Mouse (Mus musculus) heart, embryonic 12.5 days (tissue): ENCODE measurements around the gene Atoh8. TPM values are rescaled to one million over a fixed set of nuclear protein-coding genes. Genes with fewer than 3 reads are reported as not detected.

Experiments
- ATAC-seq: fragments of 200-750 bp; cut with Nextera tagmentation; 2 replicates; pipeline ENCODE4 v1.8.0; 2017; ENCODE audit warnings: moderate TSS enrichment, moderate library complexity; ENCODE audit not compliant: insufficient number of reproducible peaks, low FRiP score
- H3K27ac ChIP-seq: fragments of 300-500 bp; sonication (generic); 2 replicates; pipeline ENCODE4 v1.5.1; 2016; ENCODE audit warnings: mild to moderate bottlenecking, moderate library complexity; ENCODE audit not compliant: poor library complexity, severe bottlenecking
- H3K27me3 ChIP-seq: fragments of 300-500 bp; sonication (generic); replicated peaks from 2 replicates; pipeline ENCODE4 v1.6.1; 2016; ENCODE audit warnings: mild to moderate bottlenecking, moderate library complexity
- H3K36me3 ChIP-seq: fragments of 300-500 bp; sonication (generic); 2 replicates; pipeline ENCODE4 v1.6.1; 2016; ENCODE audit warnings: mild to moderate bottlenecking, moderate library complexity
- H3K4me1 ChIP-seq: fragments of 300-500 bp; sonication (generic); replicated peaks from 2 replicates; pipeline ENCODE4 v1.6.1; 2016; ENCODE audit warnings: mild to moderate bottlenecking
- H3K4me2 ChIP-seq: fragments of 300-500 bp; sonication (generic); 2 replicates; pipeline ENCODE4 v1.6.1; 2016; ENCODE audit warnings: mild to moderate bottlenecking, moderate library complexity
- H3K4me3 ChIP-seq: fragments of 300-500 bp; sonication (generic); 2 replicates; pipeline ENCODE4 v1.5.1; 2016; ENCODE audit warnings: mild to moderate bottlenecking
- H3K9ac ChIP-seq: fragments of 300-500 bp; sonication (generic); 2 replicates; pipeline ENCODE4 v1.6.1; 2016; ENCODE audit warnings: mild to moderate bottlenecking, moderate library complexity
- H3K9me3 ChIP-seq: fragments of 300-500 bp; sonication (generic); replicated peaks from 2 replicates; pipeline ENCODE4 v1.6.1; 2016; ENCODE audit warnings: mild to moderate bottlenecking, moderate library complexity
- WGBS: fragments of 180-500 bp; shearing (Covaris S2); methylation state at CpG from one replicate; pipeline ENCODE4 v1.1.7; 2016; 5-methylcytosine and 5-hydroxymethylcytosine counted together
- polyA plus RNA-seq: library from polyadenylated mRNA; unstranded; fragments of >200 nt; fragmentation: Nextera tagmentation; extraction: Ambion mirVana; gene quantifications from 2 replicates; pipeline ENCODE4 v1.2.1, GENCODE M21; 2016

Gene Atoh8
- polyA plus RNA-seq, 1 experiment from 2014 or later, result 14.9 TPM

GRCm38 (mm10) chr6:72270952-72271519 is 35.7 kb upstream of the Atoh8 start:
- 73% methylated on average over 11 of the region's 11 CpGs for WGBS
- H3K9me3 ChIP-seq, result no peaks in the 10 kb centered on the region
- peaks cover 25% of the 10 kb centered on the region for H3K4me1 ChIP-seq
- H3K36me3 ChIP-seq, result no peaks in the 10 kb centered on the region
- H3K27me3 ChIP-seq, result no peaks in the 10 kb centered on the region
- no peak overlapping the region for H3K27ac ChIP-seq
- ATAC-seq, result no peak
- no peak overlapping the region for H3K4me3 ChIP-seq
- H3K9ac ChIP-seq, result no peak overlapping the region
- no peak overlapping the region for H3K4me2 ChIP-seq

- ATAC-seq, result no peak
- no peak overlapping the region for H3K4me3 ChIP-seq
- WGBS, result 85% methylated on average over 5 of the region's 5 CpGs
- no peaks in the 10 kb centered on the region for H3K27me3 ChIP-seq
- H3K36me3 ChIP-seq, result no peaks in the 10 kb centered on the region
- no peak overlapping the region for H3K27ac ChIP-seq
- peaks cover 33% of the 10 kb centered on the region for H3K4me1 ChIP-seq
- no peak overlapping the region for H3K4me2 ChIP-seq
- no peak overlapping the region for H3K9ac ChIP-seq
- H3K9me3 ChIP-seq, result no peaks in the 10 kb centered on the region
These were observed 34.9 kb upstream of the Atoh8 start for GRCm38 (mm10) chr6:72270258-72270657.

- Histone ChIP-seq H3K4me2 (no peak overlapping the region), H3K4me1 (peaks cover 36% of the 10 kb centered on the region), H3K36me3 (no peaks in the 10 kb centered on the region), H3K9ac (no peak overlapping the region), H3K9me3 (no peaks in the 10 kb centered on the region), H3K27ac (no peak overlapping the region), H3K27me3 (no peaks in the 10 kb centered on the region), H3K4me3 (no peak overlapping the region)
- ATAC-seq, result no peak
- WGBS, result 75% methylated on average over 9 of the region's 9 CpGs
These were observed 32.9 kb upstream of the Atoh8 start for GRCm38 (mm10) chr6:72268149-72268847.

- Histone ChIP-seq H3K36me3 (no peaks in the 10 kb centered on the region), H3K4me3 (no peak overlapping the region), H3K27ac (no peak overlapping the region), H3K27me3 (no peaks in the 10 kb centered on the region), H3K9me3 (no peaks in the 10 kb centered on the region), H3K4me1 (peaks cover 20% of the 10 kb centered on the region), H3K4me2 (no peak overlapping the region), H3K9ac (no peak overlapping the region)
- no peak for ATAC-seq
- 55% methylated on average over 6 of the region's 6 CpGs for whole genome bisulfite sequencing
These were observed 30.3 kb upstream of the Atoh8 start for GRCm38 (mm10) chr6:72265664-72266063.

GRCm38 (mm10) chr6:72263679-72264265 is 28.4 kb upstream of the Atoh8 start:
- no peak for ATAC-seq
- WGBS, result 35% methylated on average over 5 of the region's 5 CpGs
- Histone ChIP-seq H3K4me2 (no peak overlapping the region), H3K4me3 (no peak overlapping the region), H3K9me3 (no peaks in the 10 kb centered on the region), H3K27ac (peak overlapping the region; percentile 37; the same call in 1 of the 2 replicates), H3K36me3 (no peaks in the 10 kb centered on the region), H3K4me1 (peaks cover 27% of the 10 kb centered on the region), H3K27me3 (no peaks in the 10 kb centered on the region), H3K9ac (no peak overlapping the region)

GRCm38 (mm10) chr6:72261683-72262320 is 26.4 kb upstream of the Atoh8 start:
- Histone ChIP-seq H3K27ac (no peak overlapping the region), H3K36me3 (no peaks in the 10 kb centered on the region), H3K4me2 (no peak overlapping the region), H3K4me3 (no peak overlapping the region), H3K4me1 (peaks cover 27% of the 10 kb centered on the region), H3K9ac (no peak overlapping the region), H3K9me3 (no peaks in the 10 kb centered on the region), H3K27me3 (no peaks in the 10 kb centered on the region)
- ATAC-seq, result no peak
- 80% methylated on average over 12 of the region's 12 CpGs for WGBS

- Histone ChIP-seq H3K9me3 (no peaks in the 10 kb centered on the region), H3K36me3 (no peaks in the 10 kb centered on the region), H3K27ac (peak overlapping the region; percentile 37; the same call in 1 of the 2 replicates), H3K9ac (0 out of 2 replicates have a peak overlapping the region, but pooled peaks have one; percentile 5), H3K4me1 (peaks cover 27% of the 10 kb centered on the region), H3K4me2 (peak overlapping the region; percentile 41), H3K27me3 (no peaks in the 10 kb centered on the region), H3K4me3 (no peak overlapping the region)
- WGBS, result 23% methylated on average over 19 of the region's 19 CpGs
- ATAC-seq, result peak; percentile 82
These were observed 25.8 kb upstream of the Atoh8 start for GRCm38 (mm10) chr6:72260981-72261682.

- Histone ChIP-seq H3K4me2 (no peak overlapping the region), H3K36me3 (no peaks in the 10 kb centered on the region), H3K4me3 (no peak overlapping the region), H3K9me3 (no peaks in the 10 kb centered on the region), H3K4me1 (peaks cover 28% of the 10 kb centered on the region), H3K27ac (no peak overlapping the region), H3K27me3 (no peaks in the 10 kb centered on the region), H3K9ac (no peak overlapping the region)
- ATAC-seq, result no peak
- WGBS, result 71% methylated on average over 7 of the region's 7 CpGs
These were observed 24.1 kb upstream of the Atoh8 start for GRCm38 (mm10) chr6:72259474-72259873.

GRCm38 (mm10) chr6:72255294-72255693 is 19.9 kb upstream of the Atoh8 start:
- H3K4me3 ChIP-seq, result no peak overlapping the region
- no peak overlapping the region for H3K4me2 ChIP-seq
- ATAC-seq, result no peak
- H3K9ac ChIP-seq, result no peak overlapping the region
- 0 out of 2 replicates have a peak overlapping the region, but pooled peaks have one; percentile 13 for H3K27ac ChIP-seq
- 54% methylated on average over 6 of the region's 6 CpGs for WGBS
- H3K36me3 ChIP-seq, result no peaks in the 10 kb centered on the region
- H3K4me1 ChIP-seq, result peaks cover 32% of the 10 kb centered on the region
- H3K9me3 ChIP-seq, result no peaks in the 10 kb centered on the region
- no peaks in the 10 kb centered on the region for H3K27me3 ChIP-seq

- peak; percentile 67 for ATAC-seq
- Histone ChIP-seq H3K27ac (0 out of 2 replicates have a peak overlapping the region, but pooled peaks have one; percentile 13), H3K27me3 (no peaks in the 10 kb centered on the region), H3K4me3 (no peak overlapping the region), H3K4me2 (no peak overlapping the region), H3K9ac (no peak overlapping the region), H3K36me3 (no peaks in the 10 kb centered on the region), H3K9me3 (no peaks in the 10 kb centered on the region), H3K4me1 (peaks cover 29% of the 10 kb centered on the region)
- WGBS, result 33% methylated on average over 10 of the region's 10 CpGs
These were observed 19.3 kb upstream of the Atoh8 start for GRCm38 (mm10) chr6:72254588-72255075.
